Mouse (Mus musculus) heart, postnatal 25 days (tissue): ENCODE measurements around the gene Acsm3. TPM values are rescaled to one million over a fixed set of nuclear protein-coding genes. Genes with fewer than 3 reads are reported as not detected.
A peak's percentile ranks its signal among the peaks of the same experiment; 100 is the strongest.

Experiments used
- DNase-seq: peaks from one replicate; pipeline ENCODE4 v3.0.0; 2022; ENCODE audit warnings: low spot score
- intact Hi-C: fragments of 180-260 bp; cut with DNase I; formaldehyde crosslinking; loops from one replicate; pipeline ENCODE4 v1.15.1; 2025
- total RNA-seq, 2 experiments: library from RNA; stranded (reverse); gene quantifications; 2 replicates each; pipeline ENCODE4 v1.2.3; 2021

Gene Acsm3
- total RNA-seq, 2 experiments from 2014 or later, result 0.23 to 0.28 TPM

- DNase-seq, result peak; percentile 70
- intact Hi-C loops, result loop anchor here (5.0 to 10.0 kb wide), 2 partner anchors 76 to 101 kb away; partner anchors contain the start of genes Dcun1d3 and Lyrm1
These were observed 33.0 kb downstream of the Acsm3 start, which contains the start of the genes Rexo5 and Eri2 for GRCm38 (mm10) chr7:119793586-119794250. TSS of gene Rexo5 (plus strand) at chr7:119794006. TSS of gene Eri2 (minus strand) at chr7:119794058.

DNA sequence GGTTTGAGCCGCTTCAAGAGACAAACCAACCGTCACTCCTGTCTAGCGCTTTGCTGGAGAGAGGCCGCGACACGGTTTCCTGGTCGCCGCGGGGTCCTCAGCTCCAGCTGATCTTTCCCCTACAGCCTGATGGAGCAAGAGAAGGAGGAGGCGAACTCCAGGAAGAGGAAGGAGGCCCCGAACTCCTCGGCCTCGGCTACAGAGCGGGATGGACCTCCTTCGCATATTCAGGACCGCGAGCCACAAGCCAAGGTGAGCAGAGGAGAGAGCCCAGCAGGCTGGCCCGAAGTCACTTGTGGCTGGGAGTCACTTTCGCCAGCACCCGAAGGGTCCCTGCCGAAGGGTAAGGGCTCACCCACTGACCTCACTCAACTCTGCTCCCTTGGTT is 33.5 kb downstream of the Acsm3 start:
- intact Hi-C loops, result loop anchor here (5.0 to 10.0 kb wide), 2 partner anchors 77 to 101 kb away; partner anchors contain the start of genes Dcun1d3 and Lyrm1
- DNase-seq, result no peak

- intact Hi-C loops, result loop anchor here (10.0 kb wide), 1 partner anchor 99 kb away; the partner anchor contains the start of genes Dcun1d3 and Lyrm1
- no peak for DNase-seq
These were observed 34.6 kb downstream of the Acsm3 start for GRCm38 (mm10) chr7:119795311-119795710.

DNA sequence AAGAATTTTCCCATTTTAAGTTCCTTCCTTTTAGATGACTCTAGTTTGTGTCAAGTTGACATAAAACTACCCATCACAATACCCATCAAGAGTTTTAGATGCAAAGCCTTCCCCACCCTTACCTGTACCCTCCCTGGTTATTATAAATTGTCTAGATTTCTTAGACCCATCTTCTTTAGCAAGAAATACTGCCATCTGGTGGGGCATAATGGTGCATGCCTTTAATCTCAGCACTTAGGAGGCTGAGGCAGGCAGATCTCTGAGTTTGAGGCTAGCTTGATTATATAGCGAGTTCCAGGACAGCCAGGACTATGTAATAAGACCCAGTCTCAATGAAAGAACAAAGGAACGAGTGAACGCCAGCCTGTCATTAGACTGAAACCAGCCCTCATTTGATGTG is 39.8 kb downstream of the Acsm3 start:
- DNase-seq, result no peak
- intact Hi-C loops, result no loop called here

DNA sequence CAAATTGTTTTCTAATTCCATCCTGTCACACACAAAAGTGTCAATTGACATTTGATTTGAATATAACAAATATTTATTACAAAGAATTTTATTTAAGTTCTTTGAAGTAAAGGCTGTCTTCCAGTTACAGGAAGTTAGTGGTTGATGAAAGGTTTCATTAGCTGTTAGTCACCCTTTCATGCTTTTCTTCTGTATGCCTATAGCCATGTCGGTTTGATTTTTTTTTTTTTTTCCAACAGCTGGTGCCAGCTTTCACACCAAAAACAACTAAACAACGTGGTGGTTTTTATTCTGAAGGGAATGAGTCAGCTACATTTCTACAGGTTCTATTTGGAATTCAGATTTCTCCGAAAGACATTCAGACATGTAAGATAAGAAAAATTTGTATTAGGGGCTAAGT is 40.3 kb downstream of the Acsm3 start:
- DNase-seq, result no peak
- intact Hi-C loops, result no loop called here

DNA sequence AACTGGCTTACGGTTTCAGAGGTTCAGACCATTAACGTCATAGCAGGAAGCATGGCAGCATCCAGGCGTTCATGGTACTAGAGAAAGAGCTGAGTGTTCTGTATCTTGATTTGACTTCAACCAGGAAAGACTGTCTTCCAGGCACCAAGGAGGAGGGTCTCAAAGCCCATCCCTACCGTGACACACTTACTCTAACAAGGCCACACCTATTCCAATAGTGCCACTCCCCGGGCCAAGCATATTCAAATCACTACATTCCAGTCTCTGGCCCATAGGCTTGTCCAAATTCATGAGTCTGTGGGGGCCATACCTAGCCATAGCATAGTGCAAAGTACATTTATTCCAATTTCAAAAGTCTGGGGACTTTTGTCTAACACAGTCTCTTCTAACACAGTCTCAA is 46.7 kb downstream of the Acsm3 start:
- DNase-seq, result no peak
- intact Hi-C loops, result no loop called here

- no peak for DNase-seq
- intact Hi-C loops, result no loop called here
These were observed 48.0 kb downstream of the Acsm3 start for GRCm38 (mm10) chr7:119808723-119809122.

GRCm38 (mm10) chr7:119835371-119835770 is 74.6 kb downstream of the Acsm3 start:
- no peak for DNase-seq
- intact Hi-C loops, result no loop called here

DNA sequence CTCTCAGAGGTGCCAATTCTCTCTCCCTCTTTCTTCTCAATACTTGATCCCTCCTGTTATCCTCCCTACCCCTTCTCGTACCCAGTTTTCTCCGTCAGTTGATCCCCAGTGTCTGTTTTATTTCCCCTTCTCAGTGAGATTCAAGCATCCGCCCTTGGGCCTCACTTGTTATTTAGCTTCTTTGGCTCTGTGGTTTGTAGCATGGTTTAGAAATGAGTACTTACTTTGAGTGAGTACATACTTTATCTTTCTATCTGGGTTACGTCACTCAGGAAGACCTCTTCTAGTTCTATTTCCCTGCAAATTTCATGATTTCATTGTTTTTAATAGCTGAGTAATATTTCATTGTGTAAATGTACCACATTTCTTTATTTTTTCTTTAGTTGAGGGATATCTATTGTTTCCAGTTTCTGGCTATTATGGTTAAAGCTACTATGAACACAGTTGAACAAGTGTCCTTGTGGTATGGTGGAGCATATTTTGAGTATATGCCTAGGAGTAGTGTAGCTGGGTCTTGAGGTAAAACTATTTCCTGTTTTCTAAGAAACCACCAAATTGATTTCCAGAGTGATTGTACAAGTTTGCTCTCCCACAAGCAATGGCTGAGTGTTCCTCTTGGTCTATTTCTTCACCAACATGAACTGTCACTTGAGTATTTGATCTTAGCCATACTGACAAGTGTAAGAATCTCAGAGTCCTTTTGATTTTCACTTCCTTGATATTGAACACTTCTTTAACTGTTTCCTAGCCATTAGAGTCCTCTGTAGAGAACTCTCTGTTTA is 75.5 kb downstream of the Acsm3 start:
- no peak for DNase-seq
- intact Hi-C loops, result no loop called here

Other genes with a start within 250 kb of the Acsm3 start
- gene Acsm5, start 241.5 kb upstream of the Acsm3 start, total RNA-seq, result 1 to 10 TPM; 6.9 to 7.0 TPM
- not detected for gene Pdilt, start 237.4 kb upstream of the Acsm3 start, total RNA-seq
- not detected for gene Acsm2, start 206.6 kb upstream of the Acsm3 start, total RNA-seq
- gene Acsm1, start 153.9 kb upstream of the Acsm3 start, total RNA-seq, result not detected
- not detected for gene Acsm4, start 70.9 kb upstream of the Acsm3 start, total RNA-seq
- 10 to 100 TPM; 14.7 to 15.6 TPM for gene Thumpd1, start 40.1 kb upstream of the Acsm3 start, total RNA-seq
- 1 to 10 TPM; 1.5 to 2.2 TPM for gene Rexo5, start 33.1 kb downstream of the Acsm3 start, total RNA-seq
- 1 to 10 TPM; 1.3 to 1.7 TPM for gene Eri2, start 33.1 kb downstream of the Acsm3 start, total RNA-seq
- 1 to 10 TPM; 7.8 to 8.1 TPM for gene Lyrm1, start 134.9 kb downstream of the Acsm3 start, total RNA-seq
- gene Dcun1d3, start 135.4 kb downstream of the Acsm3 start, total RNA-seq, result 10 to 100 TPM; 10.9 to 15.1 TPM